Mouse (Mus musculus) kidney, adult 11 months (tissue): Measurements from ENCODE around the gene Pygm.
A peak's percentile ranks its signal among the peaks of the same experiment; 100 is the strongest.

Source experiments
- DNase-seq: peaks from one replicate; pipeline ENCODE4 v3.0.0; 2022

Gene Pygm

DNA sequence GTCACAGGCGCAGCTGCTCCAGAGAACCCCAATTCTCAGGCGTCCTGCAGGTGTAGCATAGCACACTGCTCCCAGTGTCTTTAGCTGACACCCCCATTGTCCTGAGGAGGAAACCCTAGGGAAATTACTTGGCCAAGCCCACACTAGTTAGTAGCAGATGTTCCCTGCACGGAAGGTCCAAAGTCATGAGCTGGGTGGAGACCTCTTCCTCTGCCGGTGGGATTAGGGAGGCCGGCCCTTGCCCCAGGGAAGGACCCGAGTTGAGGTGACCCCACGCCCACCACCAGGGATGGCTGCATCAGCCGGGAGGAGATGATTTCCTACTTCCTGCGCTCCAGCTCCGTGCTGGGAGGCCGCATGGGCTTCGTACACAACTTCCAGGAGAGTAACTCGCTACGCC is 28.6 kb downstream of the Pygm start:
- DNase-seq, result no peak

DNA sequence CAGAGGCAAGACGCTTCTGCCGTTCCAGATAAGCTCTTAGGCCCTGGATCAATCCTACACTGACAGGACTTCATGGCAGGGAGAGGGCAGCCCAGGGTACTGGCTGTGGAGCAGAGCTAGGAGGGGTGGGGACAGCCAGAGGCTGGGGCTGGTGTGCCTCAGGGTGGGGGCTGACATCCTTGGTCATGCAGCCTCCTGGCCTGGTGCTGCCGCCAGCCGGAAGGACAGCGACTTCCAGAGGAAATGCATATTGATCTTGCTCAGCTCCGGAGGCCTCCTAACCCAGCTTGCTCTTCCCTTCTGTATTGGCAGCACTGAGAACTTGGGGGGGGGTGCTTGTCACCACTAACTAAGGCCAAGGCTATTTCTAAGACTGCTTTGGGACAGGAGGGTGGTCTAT is 31.3 kb downstream of the Pygm start:
- DNase-seq, result peak; percentile 17

DNA sequence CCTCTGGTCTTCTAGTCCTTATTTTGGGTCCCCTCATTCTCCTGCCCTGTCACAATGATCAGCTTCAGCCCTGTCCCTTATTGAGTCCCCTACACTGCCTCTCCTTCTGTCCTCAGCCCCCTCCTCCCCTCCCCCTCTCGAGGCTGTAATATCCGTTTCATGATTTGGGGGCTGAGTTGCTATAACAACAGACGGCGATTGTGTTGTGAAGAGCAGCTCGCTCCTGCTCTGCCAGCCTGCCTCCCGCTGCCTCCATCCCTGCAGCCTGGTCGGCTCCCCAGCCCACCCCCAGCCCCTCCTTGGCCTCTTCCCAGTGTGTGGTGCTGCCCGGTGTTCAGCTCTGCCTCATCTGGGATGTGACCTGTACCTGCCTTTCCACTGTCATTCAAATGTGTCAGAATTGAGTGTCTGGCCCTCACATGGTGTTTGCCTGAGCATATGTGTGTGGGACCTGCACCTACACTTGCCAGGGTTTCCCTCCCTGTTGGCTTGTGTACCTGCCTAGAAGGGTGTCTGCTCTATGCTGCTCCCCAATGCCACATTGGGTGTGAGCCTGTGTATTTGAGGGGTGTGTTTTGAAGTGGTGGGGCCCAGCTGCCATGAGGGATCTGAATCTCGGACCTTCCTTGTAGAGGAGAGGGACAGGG is 32.0 kb downstream of the Pygm start:
- no peak for DNase-seq

- peak; percentile 20 for DNase-seq
Observed at GRCm38 (mm10) chr19:6416894-6417761, 32.9 kb downstream of the Pygm start.

GRCm38 (mm10) chr19:6418233-6418879 is 34.2 kb downstream of the Pygm start, which contains the start of gene Nrxn2:
Gene Nrxn2, plus strand, starts transcription at chr19:6418731.
- DNase-seq, result peak; percentile 68

DNA sequence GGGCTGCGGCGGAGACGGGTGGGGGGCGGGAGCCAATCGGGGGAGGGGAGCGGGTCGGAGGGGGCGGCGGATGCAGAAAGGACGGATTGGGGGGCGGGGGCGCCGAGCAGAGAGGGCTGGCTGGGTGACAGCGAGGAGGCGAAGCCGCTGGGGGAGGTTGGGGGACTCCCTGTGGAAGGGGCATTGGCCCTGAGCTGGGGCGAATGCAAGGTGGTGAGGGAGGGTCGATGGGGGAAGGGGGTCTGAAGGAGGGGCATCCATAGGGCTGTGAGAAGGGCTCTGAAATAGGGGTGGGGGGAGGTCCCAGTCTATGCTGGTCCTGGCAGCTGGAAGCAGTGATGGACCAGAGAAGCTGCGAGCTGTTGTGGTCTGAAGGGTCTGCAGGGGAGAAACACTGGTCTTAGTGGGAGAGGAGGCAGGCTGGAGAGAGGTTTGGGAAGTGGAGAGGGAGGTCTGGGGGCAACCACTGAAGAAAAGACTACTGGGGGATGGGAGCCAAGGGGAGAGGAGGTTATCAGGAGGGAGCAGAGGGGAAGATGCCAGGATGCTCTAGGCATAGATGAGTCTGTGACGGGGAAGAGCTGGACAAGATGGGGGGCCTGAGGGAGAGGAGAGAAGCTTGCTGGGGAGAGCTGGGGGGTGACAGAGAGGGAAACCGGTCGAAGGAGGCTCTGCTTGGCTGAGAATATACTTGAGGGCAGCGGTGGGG is 34.9 kb downstream of the Pygm start:
- no peak for DNase-seq

GRCm38 (mm10) chr19:6419805-6420310 is 35.7 kb downstream of the Pygm start:
- DNase-seq, result no peak

GRCm38 (mm10) chr19:6420481-6421210 is 36.4 kb downstream of the Pygm start:
- DNase-seq, result no peak

GRCm38 (mm10) chr19:6421211-6421590 is 37.0 kb downstream of the Pygm start:
- DNase-seq, result no peak

GRCm38 (mm10) chr19:6422014-6422413 is 37.8 kb downstream of the Pygm start:
- no peak for DNase-seq

DNA sequence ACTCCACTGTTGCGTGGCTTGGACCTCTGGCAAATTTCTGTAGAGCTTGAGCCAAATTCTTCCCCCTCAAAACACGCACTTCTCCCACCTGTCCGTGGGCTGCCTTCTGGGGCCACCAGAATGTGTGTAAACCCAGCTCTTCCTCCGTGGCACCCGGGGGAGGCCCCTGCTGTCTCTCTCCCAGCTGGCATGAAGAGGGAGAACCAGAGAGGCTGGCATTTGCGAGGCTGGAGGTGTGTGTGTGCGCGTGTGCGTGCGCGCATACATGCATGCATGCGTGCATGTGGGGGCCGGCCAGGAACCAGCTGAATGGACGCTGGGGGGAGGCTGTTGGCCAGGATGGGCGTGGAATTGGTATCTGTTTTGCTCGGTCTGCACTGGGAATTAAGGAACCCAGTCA is 39.0 kb downstream of the Pygm start:
- DNase-seq, result no peak

DNA sequence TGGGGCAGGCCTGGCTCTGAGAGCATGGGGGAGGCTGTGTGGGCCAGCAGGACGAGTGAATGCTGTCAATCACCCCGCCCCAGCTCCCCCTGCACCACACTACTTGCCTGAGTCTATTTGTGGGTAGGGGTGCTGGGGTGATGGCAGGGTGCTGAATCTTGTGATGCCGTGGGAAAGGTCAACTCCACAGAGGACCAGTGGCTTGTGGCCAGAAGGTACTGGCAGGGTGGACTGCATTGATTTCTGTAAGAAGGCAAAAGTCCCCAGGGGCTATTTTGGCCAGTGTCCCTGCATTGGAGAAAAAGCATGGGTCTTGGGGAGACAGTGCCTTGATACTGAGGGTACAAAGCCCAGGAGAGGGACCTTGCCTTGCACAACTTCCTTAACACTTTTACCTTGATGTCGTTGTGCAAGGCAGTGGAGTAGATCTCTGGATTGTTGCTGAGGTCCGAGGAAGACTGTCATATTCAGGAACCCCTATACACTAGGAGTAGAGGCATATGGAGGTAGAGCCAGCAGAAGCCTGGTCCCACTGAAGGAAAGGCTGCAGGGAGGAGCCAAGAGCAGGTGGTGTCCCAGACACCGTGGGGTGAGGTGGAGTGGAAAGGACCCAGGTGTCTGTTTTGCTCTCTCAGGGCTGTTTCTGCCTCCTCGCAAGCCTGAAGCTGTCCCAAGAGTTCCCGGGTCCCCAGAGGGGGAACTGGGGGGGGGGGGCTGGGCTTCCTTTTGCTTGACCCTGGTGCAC is 40.1 kb downstream of the Pygm start:
- DNase-seq, result no peak

DNA sequence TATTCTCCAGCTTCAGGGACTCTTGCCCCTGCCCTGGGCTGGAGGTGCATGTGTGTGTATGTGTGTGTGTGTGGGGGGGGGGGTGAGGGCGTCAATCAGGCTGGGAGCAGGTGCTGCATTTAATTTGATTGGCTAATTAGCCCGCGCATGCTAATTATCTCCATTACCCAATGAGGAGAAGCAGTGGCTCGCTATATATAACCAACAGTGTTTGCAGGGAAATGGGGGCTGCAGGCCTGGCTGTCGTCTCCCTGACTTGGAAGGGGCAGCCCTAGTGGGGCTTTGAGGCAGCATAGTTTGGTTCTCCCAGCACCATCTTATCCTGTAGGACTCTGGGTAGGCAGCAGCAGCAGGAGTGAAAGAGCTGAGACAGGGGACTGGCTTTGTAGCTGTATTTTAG is 41.4 kb downstream of the Pygm start:
- DNase-seq, result no peak

DNA sequence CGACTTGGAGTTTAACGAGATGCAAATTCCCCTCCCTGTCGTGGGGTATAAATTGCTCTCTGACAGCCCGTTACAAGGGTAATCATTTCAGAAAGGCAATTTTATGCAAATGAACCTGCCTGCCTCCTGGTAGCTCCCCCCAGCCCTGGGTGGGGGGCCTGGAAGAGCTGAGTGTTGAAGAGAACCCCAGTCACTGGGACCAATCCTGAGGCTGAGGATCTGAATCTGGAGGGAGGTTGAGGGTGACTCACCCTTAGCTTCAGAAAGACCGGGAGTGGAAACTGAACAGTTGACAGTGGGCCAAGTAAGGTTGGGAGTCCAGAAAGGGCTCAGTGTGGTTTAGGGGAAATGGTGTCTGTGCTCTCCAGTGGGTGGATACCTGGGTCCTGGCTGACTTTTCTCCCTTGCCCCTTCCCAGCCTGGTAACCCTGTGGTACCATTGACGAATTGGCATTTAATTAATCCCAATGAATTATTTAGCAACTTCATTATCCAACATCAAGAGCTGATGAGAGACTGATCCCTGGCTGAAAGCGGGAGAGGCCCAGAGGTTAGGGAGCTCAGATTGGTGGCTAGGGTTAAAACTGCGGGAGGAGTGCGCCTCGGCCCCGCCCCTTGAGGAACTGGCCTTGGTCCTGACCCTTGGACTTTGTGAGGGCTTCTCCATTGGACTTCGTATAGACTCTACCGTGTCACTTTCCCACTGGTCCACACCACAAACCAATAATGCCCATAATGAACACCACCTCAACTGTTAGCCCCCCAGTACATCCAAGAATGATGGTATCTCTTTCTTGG is 42.7 kb downstream of the Pygm start:
- peak; percentile 21 for DNase-seq

GRCm38 (mm10) chr19:6427653-6428434 is 43.6 kb downstream of the Pygm start:
- no peak for DNase-seq

DNA sequence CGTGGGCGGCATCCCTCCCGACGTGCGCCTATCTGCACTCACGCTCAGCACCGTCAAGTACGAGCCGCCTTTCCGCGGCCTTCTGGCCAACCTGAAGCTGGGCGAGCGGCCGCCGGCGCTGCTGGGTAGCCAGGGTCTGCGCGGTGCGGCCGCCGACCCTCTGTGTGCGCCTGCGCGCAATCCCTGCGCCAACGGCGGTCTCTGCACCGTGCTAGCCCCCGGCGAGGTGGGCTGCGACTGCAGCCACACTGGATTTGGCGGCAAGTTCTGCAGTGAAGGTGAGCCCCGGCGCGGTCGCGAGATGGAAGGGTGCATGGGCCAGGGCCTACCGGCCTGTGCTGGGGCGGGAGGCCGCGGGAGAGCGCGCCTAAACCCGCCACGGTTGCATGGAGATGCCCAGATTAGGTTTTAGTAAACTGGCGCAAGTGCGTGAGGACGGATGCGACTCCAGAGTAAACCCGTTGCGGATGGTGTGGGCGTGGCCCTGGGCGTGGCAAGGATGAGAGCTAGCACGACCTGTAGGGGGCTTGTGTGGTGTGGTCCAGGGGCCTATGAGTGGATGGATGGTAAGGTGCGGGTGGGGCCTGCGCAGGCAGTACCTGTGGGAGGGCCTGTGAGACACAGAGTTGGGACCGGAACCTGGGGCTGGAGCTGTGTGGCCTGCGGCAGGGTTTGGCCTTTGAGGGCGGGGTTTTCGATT is 44.5 kb downstream of the Pygm start:
- no peak for DNase-seq

DNA sequence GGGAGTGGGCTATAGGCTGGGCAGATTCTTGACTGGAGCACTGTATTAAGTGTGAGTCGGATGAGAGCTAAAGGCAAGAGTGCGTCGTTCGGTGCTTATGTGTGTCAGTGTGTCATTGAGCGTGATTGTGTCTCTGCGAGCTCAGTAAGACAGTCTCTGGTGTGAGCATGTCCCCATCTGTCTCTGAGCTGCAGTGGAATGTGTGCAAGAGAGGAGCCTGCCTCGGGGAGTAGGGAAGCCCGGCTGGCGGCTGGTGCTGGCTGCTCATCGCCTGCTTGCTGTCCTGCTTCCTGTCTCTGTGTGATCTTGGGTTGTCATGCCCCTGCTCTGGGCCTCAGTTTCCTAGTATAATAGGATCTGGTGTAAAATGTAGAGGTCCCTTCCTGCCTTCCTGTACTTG is 58.8 kb downstream of the Pygm start:
- DNase-seq, result no peak

GRCm38 (mm10) chr19:6445761-6446423 is 61.7 kb downstream of the Pygm start:
- no peak for DNase-seq
